Mouse (Mus musculus): ENCODE measurements at regions not wholly inside any gene's neighbourhood (a gene's known extent, or its start where the extent isn't known, plus 50 kb on each side); places are given as distances from the start of the nearest gene placed in this dataset.

GRCm38 (mm10) chr9:94047845-94048244 lies 490.0 kb downstream of the 1190002N15Rik start:
- H3K79me2 ChIP-seq (ENCODE audit: control insufficient read depth, insufficient read depth) = no peaks in the 10 kb centered on the region
- TF ChIP-seq USF1 (IDR thresholded peaks at IDR 0.05; ENCODE audit: low read depth) = no peak
- no peak for TF ChIP-seq TCF12 (IDR thresholded peaks at IDR 0.05; ENCODE audit: insufficient read depth, poor library complexity, severe bottlenecking)
- TF ChIP-seq MYOG (IDR thresholded peaks at IDR 0.05; ENCODE audit: control insufficient read depth in 1 of 3, insufficient read depth in 1 of 3, insufficient read length in 2 of 3, low read depth in 2 of 3) = no peak
- no peak for TF ChIP-seq REST (IDR thresholded peaks at IDR 0.05; ENCODE audit: insufficient read depth, insufficient read length)
- no peak for TF ChIP-seq CEBPB (IDR thresholded peaks at IDR 0.05; ENCODE audit: insufficient read depth, poor library complexity, severe bottlenecking)
- no peak for TF ChIP-seq SRF (IDR thresholded peaks at IDR 0.05; ENCODE audit: control insufficient read depth, insufficient read length, low read depth)
- TF ChIP-seq E2F4 (IDR thresholded peaks at IDR 0.05; ENCODE audit: insufficient read depth) = no peak
- TF ChIP-seq POLR2AphosphoS2 (IDR thresholded peaks at IDR 0.05; ENCODE audit: insufficient read length, low read depth) = no peak
- no peak for TF ChIP-seq TCF3 (IDR thresholded peaks at IDR 0.05; ENCODE audit: insufficient read length, low read depth)
- TF ChIP-seq MAX (IDR thresholded peaks at IDR 0.05; ENCODE audit: low read depth) = no peak
- TF ChIP-seq POLR2A (IDR thresholded peaks at IDR 0.05; ENCODE audit: insufficient read length, low read depth) = no peak
- no peak for TF ChIP-seq MYOD1 (IDR thresholded peaks at IDR 0.05; ENCODE audit: control insufficient read depth in 1 of 3, insufficient read length in 2 of 3, low read depth in 2 of 3)
- no peak overlapping the region for H3K4me2 ChIP-seq (ENCODE audit: low read depth)
- H3K36me3 ChIP-seq (ENCODE audit: control insufficient read depth, insufficient read depth) = no peaks in the 10 kb centered on the region
- no peaks in the 10 kb centered on the region for H3K27me3 ChIP-seq (ENCODE audit: control insufficient read depth, insufficient read depth, insufficient read length)
- no peak overlapping the region for H3ac ChIP-seq (ENCODE audit: control insufficient read depth, insufficient read length)
- no peak overlapping the region for H3K4me3 ChIP-seq

GRCm38 (mm10) chr9:94045462-94046126 lies 492.3 kb downstream of the 1190002N15Rik start:
- Histone ChIP-seq H3K36me3 (ENCODE audit: control insufficient read depth, insufficient read depth) (no peaks in the 10 kb centered on the region), H3K4me3 (no peak overlapping the region), H3K4me2 (ENCODE audit: low read depth) (no peak overlapping the region), H3K79me2 (ENCODE audit: control insufficient read depth, insufficient read depth) (no peaks in the 10 kb centered on the region), H3ac (ENCODE audit: control insufficient read depth, insufficient read length) (no peak overlapping the region), H3K27me3 (ENCODE audit: control insufficient read depth, insufficient read depth, insufficient read length) (no peaks in the 10 kb centered on the region)
- TF ChIP-seq TCF12 (IDR thresholded peaks at IDR 0.05; ENCODE audit: insufficient read depth, poor library complexity, severe bottlenecking) (no peak), MYOG (IDR thresholded peaks at IDR 0.05; ENCODE audit: control insufficient read depth in 1 of 3, insufficient read depth in 1 of 3, insufficient read length in 2 of 3, low read depth in 2 of 3) (no peak), REST (IDR thresholded peaks at IDR 0.05; ENCODE audit: insufficient read depth, insufficient read length) (no peak), POLR2AphosphoS2 (IDR thresholded peaks at IDR 0.05; ENCODE audit: insufficient read length, low read depth) (no peak), MYOD1 (IDR thresholded peaks at IDR 0.05; ENCODE audit: control insufficient read depth in 1 of 3, insufficient read length in 2 of 3, low read depth in 2 of 3) (no peak), CEBPB (IDR thresholded peaks at IDR 0.05; ENCODE audit: insufficient read depth, poor library complexity, severe bottlenecking) (no peak), E2F4 (IDR thresholded peaks at IDR 0.05; ENCODE audit: insufficient read depth) (no peak), POLR2A (IDR thresholded peaks at IDR 0.05; ENCODE audit: insufficient read length, low read depth) (no peak), USF1 (IDR thresholded peaks at IDR 0.05; ENCODE audit: low read depth) (no peak), SRF (IDR thresholded peaks at IDR 0.05; ENCODE audit: control insufficient read depth, insufficient read length, low read depth) (no peak), MAX (IDR thresholded peaks at IDR 0.05; ENCODE audit: low read depth) (no peak), TCF3 (IDR thresholded peaks at IDR 0.05; ENCODE audit: insufficient read length, low read depth) (no peak)

GRCm38 (mm10) chr9:94023761-94024160 lies 514.1 kb downstream of the 1190002N15Rik start:
- Histone ChIP-seq H3K4me3 (no peak overlapping the region), H3K36me3 (ENCODE audit: control insufficient read depth, insufficient read depth) (no peaks in the 10 kb centered on the region), H3ac (ENCODE audit: control insufficient read depth, insufficient read length) (no peak overlapping the region), H3K4me2 (ENCODE audit: low read depth) (no peak overlapping the region), H3K79me2 (ENCODE audit: control insufficient read depth, insufficient read depth) (no peaks in the 10 kb centered on the region), H3K27me3 (ENCODE audit: control insufficient read depth, insufficient read depth, insufficient read length) (no peaks in the 10 kb centered on the region)
- no peak for TF ChIP-seq USF1 (IDR thresholded peaks at IDR 0.05; ENCODE audit: low read depth)
- TF ChIP-seq E2F4 (IDR thresholded peaks at IDR 0.05; ENCODE audit: insufficient read depth) = no peak

DNA sequence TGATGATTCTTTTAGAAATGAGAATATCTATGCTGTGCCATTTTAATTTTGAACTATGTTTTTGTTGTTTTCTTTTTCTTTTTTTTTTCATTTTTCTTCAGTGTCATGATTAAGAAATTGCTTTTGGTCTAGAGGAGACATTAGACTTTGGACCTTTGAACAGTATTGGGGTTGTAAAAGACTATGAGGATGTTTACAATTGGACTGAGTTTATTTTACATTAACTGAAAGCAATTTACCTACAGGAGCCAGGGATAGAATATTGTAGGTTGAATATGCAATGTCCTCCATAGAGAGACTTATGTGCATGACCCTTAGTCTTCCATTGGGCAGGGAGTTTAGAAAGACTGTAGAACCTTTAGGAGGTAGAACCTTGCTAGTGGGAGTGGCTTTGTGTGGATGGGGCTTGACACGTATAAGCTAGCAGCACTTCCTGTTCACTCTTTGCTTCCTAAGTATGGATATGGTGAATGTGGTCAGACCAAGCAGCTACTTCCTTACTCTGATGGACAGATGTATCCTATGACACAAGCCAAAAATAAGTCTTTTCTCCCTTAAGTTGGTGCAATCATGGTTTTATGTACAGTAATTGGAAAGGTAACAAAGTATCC lies 516.5 kb downstream of the 1190002N15Rik start:
- H3K4me3 ChIP-seq = no peak overlapping the region
- no peak overlapping the region for H3K4me2 ChIP-seq (ENCODE audit: low read depth)
- H3K36me3 ChIP-seq (ENCODE audit: control insufficient read depth, insufficient read depth) = no peaks in the 10 kb centered on the region
- no peaks in the 10 kb centered on the region for H3K79me2 ChIP-seq (ENCODE audit: control insufficient read depth, insufficient read depth)
- no peak for TF ChIP-seq CEBPB (IDR thresholded peaks at IDR 0.05; ENCODE audit: insufficient read depth, poor library complexity, severe bottlenecking)
- TF ChIP-seq E2F4 (IDR thresholded peaks at IDR 0.05; ENCODE audit: insufficient read depth) = no peak
- TF ChIP-seq USF1 (IDR thresholded peaks at IDR 0.05; ENCODE audit: low read depth) = no peak
- no peak for TF ChIP-seq MYOD1 (IDR thresholded peaks at IDR 0.05; ENCODE audit: control insufficient read depth in 1 of 3, insufficient read length in 2 of 3, low read depth in 2 of 3)
- no peak for TF ChIP-seq SRF (IDR thresholded peaks at IDR 0.05; ENCODE audit: control insufficient read depth, insufficient read length, low read depth)
- TF ChIP-seq TCF3 (IDR thresholded peaks at IDR 0.05; ENCODE audit: insufficient read length, low read depth) = no peak
- no peak for TF ChIP-seq POLR2AphosphoS2 (IDR thresholded peaks at IDR 0.05; ENCODE audit: insufficient read length, low read depth)
- TF ChIP-seq MAX (IDR thresholded peaks at IDR 0.05; ENCODE audit: low read depth) = no peak
- TF ChIP-seq TCF12 (IDR thresholded peaks at IDR 0.05; ENCODE audit: insufficient read depth, poor library complexity, severe bottlenecking) = no peak
- TF ChIP-seq REST (IDR thresholded peaks at IDR 0.05; ENCODE audit: insufficient read depth, insufficient read length) = no peak
- TF ChIP-seq POLR2A (IDR thresholded peaks at IDR 0.05; ENCODE audit: insufficient read length, low read depth) = no peak
- H3ac ChIP-seq (ENCODE audit: control insufficient read depth, insufficient read length) = no peak overlapping the region
- no peaks in the 10 kb centered on the region for H3K27me3 ChIP-seq (ENCODE audit: control insufficient read depth, insufficient read depth, insufficient read length)
